Mouse (Mus musculus): ENCODE results near the gene A630023A22Rik. TPM values are rescaled to one million over a fixed set of nuclear protein-coding genes. Genes with fewer than 3 reads are reported as not detected.

Gene A630023A22Rik
- polyA plus RNA-seq, 1 experiment from 2014 or later, result not detected

DNA sequence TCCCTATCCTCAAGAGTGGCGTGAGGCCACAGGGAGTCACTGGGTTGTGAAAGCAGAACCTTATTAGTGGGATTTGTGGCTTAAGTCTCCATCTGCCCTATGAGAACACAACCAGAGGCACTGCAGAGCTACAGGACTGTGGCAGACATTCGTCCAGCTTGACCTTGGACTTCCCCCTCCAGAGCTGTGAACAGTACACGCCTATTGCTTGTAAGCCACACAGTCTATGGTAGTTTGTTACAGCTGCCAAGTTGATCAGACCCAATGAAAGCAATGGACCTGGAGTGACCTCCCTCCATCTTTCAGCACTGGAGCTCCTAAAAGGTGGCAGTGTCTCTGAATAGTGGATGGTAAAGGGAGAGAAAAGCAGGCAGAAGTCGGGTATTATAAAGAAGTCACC, 24.3 kb downstream of the A630023A22Rik start:
- WGBS, result 69% methylated on average over 4 of the region's 4 CpGs
- DNase-seq (ENCODE audit: low spot score), result no peak

DNA sequence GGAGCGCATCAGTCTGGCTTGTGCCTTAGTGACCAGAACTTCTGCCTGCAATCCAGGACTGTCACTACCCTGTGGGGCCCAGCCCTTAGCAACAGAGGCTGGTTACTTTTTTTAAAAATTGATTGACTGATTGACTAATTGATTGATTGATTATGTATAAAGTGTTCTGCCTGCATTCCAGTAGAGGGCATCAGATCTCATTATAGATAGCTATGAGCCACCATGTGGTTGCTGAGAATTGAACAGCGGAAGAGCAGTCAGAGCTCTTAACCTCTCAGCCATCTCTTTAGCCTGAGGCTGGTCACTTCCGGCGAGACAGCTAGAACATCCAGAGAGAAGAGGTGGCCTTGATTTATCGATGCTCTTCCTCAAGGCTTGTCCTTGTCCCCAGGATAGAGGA, 25.3 kb downstream of the A630023A22Rik start:
- Histone ChIP-seq H3K4me1 (ENCODE audit: control insufficient read depth, insufficient read depth, low read length) (no peaks in the 10 kb centered on the region), H3K27me3 (replicated peaks; ENCODE audit: control insufficient read depth, insufficient read depth, low read length) (no peaks in the 10 kb centered on the region), H3K4me2 (ENCODE audit: low read depth, low read length) (no peak overlapping the region), H3K4me3 (ENCODE audit: low read depth, low read length) (no peak overlapping the region), H3K36me3 (ENCODE audit: control insufficient read depth, insufficient read depth, low read length) (no peaks in the 10 kb centered on the region), H3K9me3 (ENCODE audit: control insufficient read depth, low read length) (no peaks in the 10 kb centered on the region), H3K9ac (ENCODE audit: low read depth, low read length) (no peak overlapping the region), H3K27ac (replicated peaks; ENCODE audit: low read depth, low read length) (no peak overlapping the region)
- no peak for DNase-seq (ENCODE audit: low spot score)
- no peak for ATAC-seq (ENCODE audit: low read depth)
- 63% methylated on average over 5 of the region's 5 CpGs for WGBS

More for the DNA sequence above, 24.3 kb downstream of the A630023A22Rik start:
- Histone ChIP-seq H3K27ac (replicated peaks; ENCODE audit: low read depth, low read length) (no peak overlapping the region), H3K4me3 (ENCODE audit: low read depth, low read length) (no peak overlapping the region), H3K4me2 (ENCODE audit: low read depth, low read length) (no peak overlapping the region), H3K9me3 (ENCODE audit: control insufficient read depth, low read length) (no peaks in the 10 kb centered on the region), H3K36me3 (ENCODE audit: control insufficient read depth, insufficient read depth, low read length) (no peaks in the 10 kb centered on the region), H3K9ac (ENCODE audit: low read depth, low read length) (no peak overlapping the region), H3K4me1 (ENCODE audit: control insufficient read depth, insufficient read depth, low read length) (no peaks in the 10 kb centered on the region), H3K27me3 (replicated peaks; ENCODE audit: control insufficient read depth, insufficient read depth, low read length) (no peaks in the 10 kb centered on the region)
- ATAC-seq (ENCODE audit: low read depth), result no peak

DNA sequence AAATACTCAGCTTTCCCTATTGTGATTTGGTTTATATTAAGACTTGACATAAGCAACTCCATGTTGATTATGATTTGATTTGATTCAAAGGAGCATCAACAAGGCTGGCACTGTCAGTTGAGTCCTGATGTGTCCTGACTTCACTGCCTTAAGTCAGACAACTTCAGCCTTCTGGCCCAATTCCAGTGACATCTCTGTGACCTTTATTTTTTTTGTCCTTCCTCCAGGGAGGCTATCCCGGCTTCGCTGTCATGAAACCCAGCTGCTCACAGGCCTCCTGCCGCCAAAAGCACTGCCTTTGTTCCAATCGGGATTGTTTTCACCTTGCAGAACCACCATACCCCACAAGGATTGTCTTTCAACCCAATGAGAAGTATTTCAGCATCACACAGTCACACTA, 27.2 kb downstream of the A630023A22Rik start:
- 33% methylated on average over 4 of the region's 4 CpGs for WGBS
- no peaks in the 10 kb centered on the region for H3K4me1 ChIP-seq (ENCODE audit: control insufficient read depth, insufficient read depth, low read length)
- DNase-seq (ENCODE audit: low spot score) (no peak), ATAC-seq (ENCODE audit: low read depth) (no peak)
- H3K4me3 ChIP-seq (ENCODE audit: low read depth, low read length), result no peak overlapping the region
- H3K4me2 ChIP-seq (ENCODE audit: low read depth, low read length), result no peak overlapping the region
- H3K9me3 ChIP-seq (ENCODE audit: control insufficient read depth, low read length), result no peaks in the 10 kb centered on the region
- H3K9ac ChIP-seq (ENCODE audit: low read depth, low read length), result no peak overlapping the region
- no peaks in the 10 kb centered on the region for H3K36me3 ChIP-seq (ENCODE audit: control insufficient read depth, insufficient read depth, low read length)
- H3K27me3 ChIP-seq (replicated peaks; ENCODE audit: control insufficient read depth, insufficient read depth, low read length), result no peaks in the 10 kb centered on the region
- no peak overlapping the region for H3K27ac ChIP-seq (replicated peaks; ENCODE audit: low read depth, low read length)

DNA sequence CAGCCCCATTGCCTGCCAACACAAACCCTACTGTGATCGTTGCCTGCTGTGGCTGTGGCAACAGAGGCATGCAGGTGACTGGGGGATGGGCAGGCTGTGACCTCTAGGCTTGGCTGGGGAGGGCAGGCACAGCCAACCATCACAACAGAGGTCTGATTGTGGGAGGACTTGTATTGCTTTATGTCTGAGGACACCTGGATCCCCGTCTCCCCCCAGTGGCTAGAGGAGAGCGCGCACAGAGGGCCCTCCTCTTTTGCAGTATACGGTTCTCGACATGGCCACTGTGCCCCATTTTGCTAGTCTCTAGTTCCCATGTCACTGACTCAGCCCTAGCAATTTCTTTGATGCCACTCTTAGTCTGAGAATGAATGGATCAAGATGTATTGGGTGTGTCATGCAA, 30.9 kb downstream of the A630023A22Rik start:
- H3K4me3 ChIP-seq (ENCODE audit: low read depth, low read length), result no peak overlapping the region
- H3K27ac ChIP-seq (replicated peaks; ENCODE audit: low read depth, low read length), result no peak overlapping the region
- H3K36me3 ChIP-seq (ENCODE audit: control insufficient read depth, insufficient read depth, low read length), result no peaks in the 10 kb centered on the region
- H3K9me3 ChIP-seq (ENCODE audit: control insufficient read depth, low read length), result no peaks in the 10 kb centered on the region
- no peaks in the 10 kb centered on the region for H3K4me1 ChIP-seq (ENCODE audit: control insufficient read depth, insufficient read depth, low read length)
- no peak overlapping the region for H3K9ac ChIP-seq (ENCODE audit: low read depth, low read length)
- ATAC-seq (ENCODE audit: low read depth) (no peak), DNase-seq (ENCODE audit: low spot score) (no peak)
- WGBS, result 63% methylated on average over 6 of the region's 6 CpGs
- no peaks in the 10 kb centered on the region for H3K27me3 ChIP-seq (replicated peaks; ENCODE audit: control insufficient read depth, insufficient read depth, low read length)
- no peak overlapping the region for H3K4me2 ChIP-seq (ENCODE audit: low read depth, low read length)

DNA sequence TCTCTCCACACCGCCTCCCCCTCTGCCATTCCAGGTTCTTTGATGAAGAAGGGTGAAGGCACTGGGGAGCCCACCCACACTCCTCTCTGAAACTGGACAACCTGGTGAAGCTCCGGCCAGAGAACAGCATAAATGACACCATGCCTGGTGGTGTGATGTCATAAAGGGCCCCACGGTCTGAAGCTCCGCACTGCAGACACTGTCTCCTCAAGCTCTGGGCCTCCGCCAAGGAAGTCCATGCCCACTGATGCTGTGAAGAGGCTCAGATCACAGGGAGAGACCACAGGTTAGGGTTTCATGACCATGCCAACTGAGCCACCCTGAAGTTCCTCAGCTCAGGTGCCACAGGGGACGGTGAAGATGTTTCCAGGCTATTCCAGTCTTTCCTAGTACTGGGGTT, 50.0 kb downstream of the A630023A22Rik start, which contains the start of gene Antxrl:
Gene Antxrl, plus strand, starts transcription at position 192 of the 400 bp plus-strand sequence.
- no peaks in the 10 kb centered on the region for H3K36me3 ChIP-seq (ENCODE audit: control insufficient read depth, insufficient read depth, low read length)
- no peaks in the 10 kb centered on the region for H3K9me3 ChIP-seq (ENCODE audit: control insufficient read depth, low read length)
- no peak for DNase-seq (ENCODE audit: low spot score)
- no peak within 1 kb of the TSS for H3K27ac ChIP-seq (replicated peaks; ENCODE audit: low read depth, low read length)
- ATAC-seq (ENCODE audit: low read depth), result no peak
- H3K4me2 ChIP-seq (ENCODE audit: low read depth, low read length), result no peak within 1 kb of the TSS
- H3K4me3 ChIP-seq (ENCODE audit: low read depth, low read length), result no peak within 1 kb of the TSS
- no peak within 1 kb of the TSS for H3K9ac ChIP-seq (ENCODE audit: low read depth, low read length)
- no peaks in the 10 kb centered on the region for H3K4me1 ChIP-seq (ENCODE audit: control insufficient read depth, insufficient read depth, low read length)
- WGBS, result 89% methylated on average over 6 of the region's 6 CpGs
- H3K27me3 ChIP-seq (replicated peaks; ENCODE audit: control insufficient read depth, insufficient read depth, low read length), result no peaks in the 10 kb centered on the region

DNA sequence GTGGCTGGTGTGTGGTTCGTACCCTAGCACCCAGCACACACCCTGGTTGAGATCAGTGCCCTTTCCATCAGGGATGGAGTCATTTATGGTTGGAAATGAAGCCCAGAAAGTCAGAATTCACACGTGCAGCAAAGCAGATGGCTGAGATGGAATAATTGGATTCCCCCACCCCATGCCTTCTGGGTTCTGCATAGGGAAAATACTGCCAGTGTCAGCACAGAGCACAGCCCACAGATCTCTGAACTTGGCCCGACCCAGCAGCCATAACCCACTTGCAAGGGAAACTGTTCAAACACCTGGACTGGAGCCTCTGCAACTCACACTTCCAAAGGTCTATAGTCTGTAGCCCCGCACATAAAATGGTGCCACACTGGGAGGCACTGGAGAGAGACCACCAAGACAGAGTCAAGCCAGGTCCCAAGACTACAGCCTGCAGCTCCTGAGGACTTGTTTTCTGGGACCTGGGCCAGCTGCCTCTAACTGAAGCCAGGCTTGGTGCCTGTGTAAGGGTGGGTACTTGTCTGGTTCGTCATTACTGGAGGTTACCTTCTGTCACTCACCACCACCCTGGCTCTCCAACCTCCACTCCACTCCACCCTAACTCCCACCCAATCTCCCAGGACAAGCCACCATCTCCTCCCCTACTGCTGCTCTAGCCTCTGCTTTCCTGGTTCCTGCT, 52.3 kb downstream of the A630023A22Rik start:
- Histone ChIP-seq H3K4me1 (ENCODE audit: control insufficient read depth, insufficient read depth, low read length) (no peaks in the 10 kb centered on the region), H3K27me3 (replicated peaks; ENCODE audit: control insufficient read depth, insufficient read depth, low read length) (no peaks in the 10 kb centered on the region), H3K36me3 (ENCODE audit: control insufficient read depth, insufficient read depth, low read length) (no peaks in the 10 kb centered on the region), H3K4me2 (ENCODE audit: low read depth, low read length) (no peak overlapping the region), H3K27ac (replicated peaks; ENCODE audit: low read depth, low read length) (no peak overlapping the region), H3K9ac (ENCODE audit: low read depth, low read length) (no peak overlapping the region), H3K9me3 (ENCODE audit: control insufficient read depth, low read length) (no peaks in the 10 kb centered on the region), H3K4me3 (ENCODE audit: low read depth, low read length) (no peak overlapping the region)
- WGBS, result 59% methylated on average over 5 of the region's 5 CpGs
- peak; percentile 15 for DNase-seq (ENCODE audit: low spot score)
- ATAC-seq (ENCODE audit: low read depth), result no peak

DNA sequence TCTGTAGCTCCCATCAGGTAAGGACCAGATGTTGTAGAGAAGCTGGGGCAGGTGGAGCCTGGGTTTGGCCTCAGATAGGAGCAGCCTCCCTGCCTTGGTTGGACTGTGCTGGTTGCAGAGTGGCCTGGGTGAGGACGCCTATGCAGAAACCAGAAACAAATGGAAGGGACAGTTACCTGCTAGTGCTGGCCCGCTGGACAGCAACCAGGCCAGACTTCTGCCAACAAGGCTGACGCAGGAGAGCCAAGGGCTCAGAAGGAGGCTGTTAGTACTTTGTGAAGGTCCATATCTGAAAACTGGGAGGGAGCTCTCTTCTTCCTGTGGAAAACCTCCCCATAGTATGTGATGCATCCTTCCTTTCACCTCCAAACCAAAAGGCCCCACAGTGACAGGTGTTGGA, 59.2 kb downstream of the A630023A22Rik start:
- H3K27me3 ChIP-seq (replicated peaks; ENCODE audit: control insufficient read depth, insufficient read depth, low read length), result no peaks in the 10 kb centered on the region
- 57% methylated on average over 3 of the region's 3 CpGs for WGBS
- no peak for DNase-seq (ENCODE audit: low spot score)
- H3K9me3 ChIP-seq (ENCODE audit: control insufficient read depth, low read length), result no peaks in the 10 kb centered on the region
- H3K4me1 ChIP-seq (ENCODE audit: control insufficient read depth, insufficient read depth, low read length), result no peaks in the 10 kb centered on the region
- no peak overlapping the region for H3K4me2 ChIP-seq (ENCODE audit: low read depth, low read length)
- no peak for ATAC-seq (ENCODE audit: low read depth)
- H3K4me3 ChIP-seq (ENCODE audit: low read depth, low read length), result no peak overlapping the region
- no peak overlapping the region for H3K27ac ChIP-seq (replicated peaks; ENCODE audit: low read depth, low read length)
- H3K36me3 ChIP-seq (ENCODE audit: control insufficient read depth, insufficient read depth, low read length), result no peaks in the 10 kb centered on the region
- H3K9ac ChIP-seq (ENCODE audit: low read depth, low read length), result no peak overlapping the region

DNA sequence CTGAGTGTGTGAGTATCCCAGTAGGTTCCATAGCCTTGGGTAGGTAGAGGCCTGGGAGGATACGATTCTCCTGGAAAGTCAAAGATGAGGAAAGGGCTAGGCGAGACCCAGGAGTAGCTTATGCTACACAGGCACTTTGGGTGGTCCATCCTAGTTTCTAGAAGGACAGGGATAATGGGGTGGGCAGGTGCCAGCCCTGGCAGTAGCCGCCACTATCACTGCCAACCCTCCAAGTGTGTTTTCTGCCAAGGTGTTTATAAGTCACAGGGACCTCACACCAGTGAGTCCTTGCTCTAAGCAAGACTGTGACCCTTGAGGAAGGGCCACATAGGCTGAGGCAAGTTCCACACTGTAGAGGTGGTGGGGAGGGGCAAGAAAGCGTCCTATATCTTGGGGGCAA, 61.3 kb downstream of the A630023A22Rik start:
- whole genome bisulfite sequencing, result 79% methylated on average over 4 of the region's 4 CpGs
- H3K27me3 ChIP-seq (replicated peaks; ENCODE audit: control insufficient read depth, insufficient read depth, low read length), result no peaks in the 10 kb centered on the region
- H3K4me1 ChIP-seq (ENCODE audit: control insufficient read depth, insufficient read depth, low read length), result no peaks in the 10 kb centered on the region
- H3K36me3 ChIP-seq (ENCODE audit: control insufficient read depth, insufficient read depth, low read length), result no peaks in the 10 kb centered on the region
- H3K9me3 ChIP-seq (ENCODE audit: control insufficient read depth, low read length), result no peaks in the 10 kb centered on the region
- H3K9ac ChIP-seq (ENCODE audit: low read depth, low read length), result no peak overlapping the region
- ATAC-seq (ENCODE audit: low read depth) (no peak), DNase-seq (ENCODE audit: low spot score) (no peak)
- H3K4me3 ChIP-seq (ENCODE audit: low read depth, low read length), result no peak overlapping the region
- H3K27ac ChIP-seq (replicated peaks; ENCODE audit: low read depth, low read length), result no peak overlapping the region
- H3K4me2 ChIP-seq (ENCODE audit: low read depth, low read length), result no peak overlapping the region
